Mouse (Mus musculus): ENCODE measurements around the gene Rab3b. TPM values are rescaled to one million over a fixed set of nuclear protein-coding genes. Genes with fewer than 3 reads are reported as not detected.

The Rab3b gene
- polyA plus RNA-seq, 2 experiments: 1.3 to 2.2 TPM

DNA sequence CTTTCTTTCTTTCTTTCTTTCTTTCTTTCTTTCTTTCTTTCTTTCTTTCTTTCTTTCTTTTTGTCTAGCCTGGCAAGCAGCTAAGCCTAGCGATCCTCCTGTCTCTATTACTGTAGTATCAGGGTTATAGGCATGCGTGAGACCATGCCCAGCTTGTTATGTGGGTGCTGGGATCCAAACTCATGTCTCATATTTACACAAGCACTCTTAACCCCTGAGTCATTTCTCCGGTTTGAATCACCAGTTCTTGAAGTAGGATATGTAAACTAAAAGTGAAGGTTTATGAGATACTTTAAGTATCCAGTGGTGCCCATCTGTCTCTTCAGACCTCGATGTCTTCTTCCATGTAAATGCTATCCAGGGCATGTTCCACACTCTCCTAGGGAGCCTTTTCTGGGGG, 8.6 kb downstream of the Rab3b start:
- H3K9me3 ChIP-seq (ENCODE audit: control insufficient read depth, low read length): no peaks in the 10 kb centered on the region
- H3K27ac ChIP-seq: no peak overlapping the region
- H3K9ac ChIP-seq (replicated peaks): no peak overlapping the region
- TF ChIP-seq EP300 (IDR thresholded peaks at IDR 0.05; ENCODE audit: low read depth) (no peak), CTCF (IDR thresholded peaks at IDR 0.05; ENCODE audit: low read depth) (no peak)
- H3K36me3 ChIP-seq (replicated peaks; ENCODE audit: control insufficient read depth, insufficient read depth, low read depth): no peaks in the 10 kb centered on the region
- no peak overlapping the region for H3K4me3 ChIP-seq (ENCODE audit: insufficient read depth in 1 of 2, low read depth in 2 of 2, low read length in 2 of 2)
- ATAC-seq (ENCODE audit: insufficient read depth) (no peak), DNase-seq (ENCODE audit: low read depth in 3 of 3, low spot score in 3 of 3) (no peak)
- H3K27me3 ChIP-seq (ENCODE audit: control insufficient read depth, insufficient read depth, low read length): no peaks in the 10 kb centered on the region
- no peaks in the 10 kb centered on the region for H3K4me1 ChIP-seq (replicated peaks; ENCODE audit: control insufficient read depth in 2 of 2, insufficient read depth in 2 of 2, low read length in 1 of 2)
- WGBS (ENCODE audit: insufficient replicate concordance): 70% methylated on average over 4 of the region's 4 CpGs
- no peak overlapping the region for H3K4me2 ChIP-seq (ENCODE audit: low read depth)

DNA sequence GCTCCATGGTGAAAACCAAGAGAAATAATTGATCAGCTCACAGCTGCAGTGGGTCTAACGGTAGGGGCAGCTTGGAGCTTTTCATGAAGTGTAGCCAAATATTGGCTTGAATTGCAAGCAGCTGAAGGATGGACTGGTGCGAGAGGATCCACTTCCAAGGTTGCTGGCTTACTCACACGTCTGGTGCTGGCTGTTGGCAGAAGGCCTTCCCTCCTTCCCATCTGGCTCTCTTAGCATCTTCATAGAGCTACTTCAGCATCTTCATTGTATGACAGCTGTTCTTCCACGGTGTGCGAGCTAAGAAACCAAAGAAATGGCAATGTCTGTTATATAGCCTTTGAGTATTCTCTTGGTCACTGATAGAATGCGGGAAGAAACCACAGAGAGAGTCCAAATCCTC, 12.0 kb downstream of the Rab3b start:
- TF ChIP-seq EP300 (IDR thresholded peaks at IDR 0.05; ENCODE audit: low read depth): no peak
- no peak for TF ChIP-seq CTCF (IDR thresholded peaks at IDR 0.05; ENCODE audit: low read depth)
- Histone ChIP-seq H3K4me3 (ENCODE audit: insufficient read depth in 1 of 2, low read depth in 2 of 2, low read length in 2 of 2) (no peak overlapping the region), H3K4me2 (ENCODE audit: low read depth) (no peak overlapping the region), H3K9me3 (ENCODE audit: control insufficient read depth, low read length) (no peaks in the 10 kb centered on the region), H3K27ac (no peak overlapping the region), H3K9ac (replicated peaks) (no peak overlapping the region), H3K36me3 (replicated peaks; ENCODE audit: control insufficient read depth, insufficient read depth, low read depth) (no peaks in the 10 kb centered on the region), H3K27me3 (ENCODE audit: control insufficient read depth, insufficient read depth, low read length) (no peaks in the 10 kb centered on the region), H3K4me1 (replicated peaks; ENCODE audit: control insufficient read depth in 2 of 2, insufficient read depth in 2 of 2, low read length in 1 of 2) (no peaks in the 10 kb centered on the region; a peak in 1 of 4 replicates)
- WGBS (ENCODE audit: insufficient replicate concordance): 67% methylated on average over 6 of the region's 6 CpGs
- no peak for DNase-seq (ENCODE audit: low read depth in 3 of 3, low spot score in 3 of 3)
- ATAC-seq (ENCODE audit: insufficient read depth): no peak

DNA sequence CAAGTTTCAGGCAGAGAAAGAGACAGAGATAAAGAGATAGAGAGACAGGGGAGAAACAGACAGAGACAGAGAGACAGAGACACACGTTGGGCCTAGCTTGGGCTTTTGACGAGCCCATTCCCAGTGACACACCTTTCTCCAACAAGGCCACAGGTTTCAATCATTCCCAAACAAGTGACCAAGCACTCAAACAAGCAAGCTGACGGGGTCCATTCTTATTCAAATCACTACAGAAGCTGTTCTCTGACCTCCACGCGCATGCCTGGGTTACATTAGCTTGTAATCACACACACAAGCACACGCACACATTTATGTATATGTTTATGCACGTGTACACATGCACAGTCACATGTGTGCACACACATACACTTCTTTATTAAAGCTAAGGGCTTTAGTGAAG, 21.6 kb downstream of the Rab3b start:
- Histone ChIP-seq H3K27ac (no peak overlapping the region), H3K36me3 (replicated peaks; ENCODE audit: control insufficient read depth, insufficient read depth, low read depth) (no peaks in the 10 kb centered on the region), H3K9me3 (ENCODE audit: control insufficient read depth, low read length) (no peaks in the 10 kb centered on the region), H3K4me3 (ENCODE audit: insufficient read depth in 1 of 2, low read depth in 2 of 2, low read length in 2 of 2) (no peak overlapping the region), H3K4me2 (ENCODE audit: low read depth) (no peak overlapping the region), H3K4me1 (replicated peaks; ENCODE audit: control insufficient read depth in 2 of 2, insufficient read depth in 2 of 2, low read length in 1 of 2) (no peaks in the 10 kb centered on the region), H3K27me3 (ENCODE audit: control insufficient read depth, insufficient read depth, low read length) (no peaks in the 10 kb centered on the region), H3K9ac (replicated peaks) (no peak overlapping the region)
- DNase-seq (ENCODE audit: low read depth in 3 of 3, low spot score in 3 of 3) (no peak), ATAC-seq (ENCODE audit: insufficient read depth) (no peak)
- WGBS (ENCODE audit: insufficient replicate concordance): 69% methylated on average over 7 of the region's 7 CpGs
- TF ChIP-seq CTCF (IDR thresholded peaks at IDR 0.05; ENCODE audit: low read depth) (no peak), EP300 (IDR thresholded peaks at IDR 0.05; ENCODE audit: low read depth) (no peak)

DNA sequence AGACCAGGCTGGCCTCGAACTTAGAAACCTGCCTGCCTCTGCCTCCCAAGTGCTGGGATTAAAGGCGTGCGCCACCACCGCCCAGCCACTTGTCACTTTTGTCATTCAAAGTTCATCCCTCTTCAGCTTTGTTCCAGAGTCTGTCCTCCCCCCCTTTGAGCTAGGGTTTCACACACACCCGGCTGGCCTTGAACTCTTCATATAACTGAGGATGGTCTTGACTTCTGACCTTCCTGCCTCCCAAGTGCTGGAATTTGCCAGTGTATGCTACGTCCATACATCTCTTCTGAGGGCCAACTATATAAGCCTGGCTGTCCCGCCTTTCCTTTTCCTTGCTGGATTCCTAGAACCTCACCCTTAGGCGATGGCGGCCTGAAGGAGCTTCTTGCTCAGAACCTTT, 24.0 kb downstream of the Rab3b start:
- Histone ChIP-seq H3K9me3 (ENCODE audit: control insufficient read depth, low read length) (no peaks in the 10 kb centered on the region), H3K4me3 (ENCODE audit: insufficient read depth in 1 of 2, low read depth in 2 of 2, low read length in 2 of 2) (no peak overlapping the region)
- 68% methylated on average over 9 of the region's 9 CpGs for WGBS (ENCODE audit: insufficient replicate concordance)

DNA sequence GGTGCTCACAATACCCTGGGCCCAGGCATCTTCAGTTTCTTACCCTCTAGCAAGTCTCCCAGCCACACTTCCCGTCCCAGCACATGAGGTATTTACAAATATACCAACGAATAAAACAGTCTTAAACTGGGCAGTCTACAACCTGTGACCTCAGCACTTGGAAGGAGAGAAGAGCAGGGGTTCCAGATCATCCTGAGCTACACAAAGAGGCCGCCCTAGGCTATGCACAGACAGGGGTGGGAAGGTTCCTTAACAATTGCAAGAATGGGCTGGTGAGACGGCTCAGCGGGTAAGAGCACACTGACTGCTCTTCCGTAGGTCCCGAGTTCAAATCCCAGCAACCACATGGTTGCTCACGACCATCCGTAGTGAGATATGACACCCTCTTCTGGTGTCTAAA, 24.5 kb downstream of the Rab3b start:
- ATAC-seq (ENCODE audit: insufficient read depth): no peak
- no peak overlapping the region for H3K4me3 ChIP-seq (ENCODE audit: insufficient read depth in 1 of 2, low read depth in 2 of 2, low read length in 2 of 2)
- WGBS (ENCODE audit: insufficient replicate concordance): 73% methylated on average over 9 of the region's 9 CpGs
- H3K4me1 ChIP-seq (replicated peaks; ENCODE audit: control insufficient read depth in 2 of 2, insufficient read depth in 2 of 2, low read length in 1 of 2): no peaks in the 10 kb centered on the region
- TF ChIP-seq CTCF (IDR thresholded peaks at IDR 0.05; ENCODE audit: low read depth) (no peak), EP300 (IDR thresholded peaks at IDR 0.05; ENCODE audit: low read depth) (no peak)
- no peaks in the 10 kb centered on the region for H3K9me3 ChIP-seq (ENCODE audit: control insufficient read depth, low read length)
- H3K36me3 ChIP-seq (replicated peaks; ENCODE audit: control insufficient read depth, insufficient read depth, low read depth): no peaks in the 10 kb centered on the region
- no peak overlapping the region for H3K4me2 ChIP-seq (ENCODE audit: low read depth)
- H3K27me3 ChIP-seq (ENCODE audit: control insufficient read depth, insufficient read depth, low read length): no peaks in the 10 kb centered on the region
- no peak overlapping the region for H3K9ac ChIP-seq (replicated peaks)
- H3K27ac ChIP-seq: no peak overlapping the region
- no peak for DNase-seq (ENCODE audit: low read depth in 3 of 3, low spot score in 3 of 3)

More for the DNA sequence above, 24.0 kb downstream of the Rab3b start:
- H3K36me3 ChIP-seq (replicated peaks; ENCODE audit: control insufficient read depth, insufficient read depth, low read depth): no peaks in the 10 kb centered on the region
- H3K4me2 ChIP-seq (ENCODE audit: low read depth): no peak overlapping the region
- DNase-seq (ENCODE audit: low read depth in 3 of 3, low spot score in 3 of 3) (no peak), ATAC-seq (ENCODE audit: insufficient read depth) (no peak)
- H3K27ac ChIP-seq: no peak overlapping the region
- no peaks in the 10 kb centered on the region for H3K27me3 ChIP-seq (ENCODE audit: control insufficient read depth, insufficient read depth, low read length)
- H3K9ac ChIP-seq (replicated peaks): no peak overlapping the region
- H3K4me1 ChIP-seq (replicated peaks; ENCODE audit: control insufficient read depth in 2 of 2, insufficient read depth in 2 of 2, low read length in 1 of 2): no peaks in the 10 kb centered on the region
- TF ChIP-seq EP300 (IDR thresholded peaks at IDR 0.05; ENCODE audit: low read depth) (no peak), CTCF (IDR thresholded peaks at IDR 0.05; ENCODE audit: low read depth) (no peak)

Data from liver, embryonic 14.5 days (tissue).